Mouse (Mus musculus): ENCODE measurements around the gene Olfr417. TPM values are rescaled to one million over a fixed set of nuclear protein-coding genes. Genes with fewer than 3 reads are reported as not detected.

Gene Olfr417
- polyA plus RNA-seq, 1 experiment from 2014 or later, result not detected

Other genes with a start within 250 kb of the Olfr417 start
- gene Olfr231, start 244.0 kb upstream of the Olfr417 start, polyA plus RNA-seq (2014; fragmentation: Nextera tagmentation; extraction: Ambion mirVana), result not detected in 2 replicates
- gene Olfr424, start 233.6 kb upstream of the Olfr417 start, polyA plus RNA-seq (2014; fragmentation: Nextera tagmentation; extraction: Ambion mirVana), result not detected in 2 replicates
- not detected in 2 replicates for gene Olfr420, start 209.5 kb upstream of the Olfr417 start, polyA plus RNA-seq (2014; fragmentation: Nextera tagmentation; extraction: Ambion mirVana)
- gene Spta1, start 192.3 kb upstream of the Olfr417 start, polyA plus RNA-seq (2014; fragmentation: Nextera tagmentation; extraction: Ambion mirVana), result 0.19 and 0.23 TPM in 2 replicates
- not detected in 2 replicates for gene Olfr419, start 113.1 kb upstream of the Olfr417 start, polyA plus RNA-seq (2014; fragmentation: Nextera tagmentation; extraction: Ambion mirVana)
- gene Mptx1, start 34.6 kb upstream of the Olfr417 start, polyA plus RNA-seq (2014; fragmentation: Nextera tagmentation; extraction: Ambion mirVana), result not detected in 2 replicates
- gene Olfr248, start 25.9 kb downstream of the Olfr417 start, polyA plus RNA-seq (2014; fragmentation: Nextera tagmentation; extraction: Ambion mirVana), result not detected in 2 replicates
- gene Olfr414, start 58.9 kb downstream of the Olfr417 start, polyA plus RNA-seq (2014; fragmentation: Nextera tagmentation; extraction: Ambion mirVana), result not detected in 2 replicates
- gene Olfr220, start 77.0 kb downstream of the Olfr417 start, polyA plus RNA-seq (2014; fragmentation: Nextera tagmentation; extraction: Ambion mirVana), result not detected in 2 replicates
- gene Fmn2, start 136.7 kb downstream of the Olfr417 start, polyA plus RNA-seq (2014; fragmentation: Nextera tagmentation; extraction: Ambion mirVana), result 11.1 and 14.5 TPM in 2 replicates

Measured in neural tube, embryonic 14.5 days (tissue).